Mouse (Mus musculus) hindbrain, embryonic 15.5 days (tissue): ENCODE measurements around the gene Fbp2. TPM values are rescaled to one million over a fixed set of nuclear protein-coding genes. Genes with fewer than 3 reads are reported as not detected.

ENCODE experiments used
- ATAC-seq: fragments of 200-750 bp; cut with Nextera tagmentation; 2 replicates; pipeline ENCODE4 v1.8.0; 2017; ENCODE audit warnings: low read depth, moderate number of reproducible peaks, moderate TSS enrichment; ENCODE audit not compliant: low FRiP score
- H3K27ac ChIP-seq: fragments of 300-500 bp; sonication (generic); replicated peaks from 2 replicates; pipeline ENCODE4 v1.5.1; 2015; ENCODE audit warnings: mild to moderate bottlenecking, inconsistent platforms
- H3K27me3 ChIP-seq: fragments of 300-500 bp; sonication (generic); 2 replicates; pipeline ENCODE4 v1.6.1; 2015; ENCODE audit warnings: control low read depth, inconsistent platforms
- H3K36me3 ChIP-seq: fragments of 300-500 bp; sonication (generic); 2 replicates; pipeline ENCODE4 v1.6.1; 2015; ENCODE audit warnings: control low read depth, inconsistent platforms
- H3K4me1 ChIP-seq: fragments of 300-500 bp; sonication (generic); replicated peaks from 2 replicates; pipeline ENCODE4 v1.6.1; 2015; ENCODE audit warnings: control low read depth, inconsistent platforms
- H3K4me2 ChIP-seq: fragments of 300-500 bp; sonication (generic); 2 replicates; pipeline ENCODE4 v1.6.1; 2015; ENCODE audit warnings: moderate library complexity, mild to moderate bottlenecking, inconsistent platforms
- H3K4me3 ChIP-seq: fragments of 300-500 bp; sonication (generic); 2 replicates; pipeline ENCODE4 v1.5.1; 2015; ENCODE audit warnings: mild to moderate bottlenecking, inconsistent platforms
- H3K9ac ChIP-seq: fragments of 300-500 bp; sonication (generic); 2 replicates; pipeline ENCODE4 v1.6.1; 2015; ENCODE audit warnings: inconsistent platforms
- H3K9me3 ChIP-seq: fragments of 300-500 bp; sonication (generic); 2 replicates; pipeline ENCODE4 v1.6.1; 2016; ENCODE audit warnings: control low read depth, inconsistent platforms
- WGBS: fragments of 180-500 bp; shearing (Covaris S2); methylation state at CpG from one replicate; pipeline ENCODE4 v1.1.7; 2015; 5-methylcytosine and 5-hydroxymethylcytosine counted together
- polyA plus RNA-seq: library from polyadenylated mRNA; unstranded; fragments of >200 nt; fragmentation: Nextera tagmentation; extraction: Ambion mirVana; gene quantifications from 2 replicates; pipeline ENCODE4 v1.2.1, GENCODE M21; 2015

The Fbp2 gene
- polyA plus RNA-seq, 1 experiment from 2014 or later: 0.69 TPM

DNA sequence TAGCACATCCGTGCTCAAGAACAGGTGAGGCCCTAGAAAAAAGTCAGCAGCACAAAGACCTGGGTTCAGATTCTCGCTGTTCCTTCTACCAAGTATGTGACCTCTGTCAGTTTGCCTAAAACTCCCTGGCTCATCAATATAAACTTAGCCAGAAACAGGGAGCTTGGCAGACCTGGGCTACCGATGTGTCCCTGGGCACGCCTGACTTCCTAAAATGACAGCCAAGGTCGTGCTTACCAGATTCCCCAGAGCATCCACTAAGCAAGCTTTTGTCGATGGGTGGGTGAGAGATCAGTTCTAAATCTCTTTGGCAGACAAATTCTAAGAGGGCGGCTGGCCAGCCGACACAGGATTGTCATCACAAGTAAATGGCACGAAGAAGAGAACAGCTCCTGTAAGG is 23.1 kb upstream of the Fbp2 start:
- Histone ChIP-seq H3K4me2 (no peak overlapping the region), H3K36me3 (no peaks in the 10 kb centered on the region), H3K4me1 (no peaks in the 10 kb centered on the region), H3K4me3 (no peak overlapping the region), H3K9ac (no peak overlapping the region), H3K27ac (no peak overlapping the region), H3K27me3 (no peaks in the 10 kb centered on the region), H3K9me3 (no peaks in the 10 kb centered on the region)
- ATAC-seq: no peak
- WGBS: 85% methylated on average over 9 of the region's 9 CpGs

DNA sequence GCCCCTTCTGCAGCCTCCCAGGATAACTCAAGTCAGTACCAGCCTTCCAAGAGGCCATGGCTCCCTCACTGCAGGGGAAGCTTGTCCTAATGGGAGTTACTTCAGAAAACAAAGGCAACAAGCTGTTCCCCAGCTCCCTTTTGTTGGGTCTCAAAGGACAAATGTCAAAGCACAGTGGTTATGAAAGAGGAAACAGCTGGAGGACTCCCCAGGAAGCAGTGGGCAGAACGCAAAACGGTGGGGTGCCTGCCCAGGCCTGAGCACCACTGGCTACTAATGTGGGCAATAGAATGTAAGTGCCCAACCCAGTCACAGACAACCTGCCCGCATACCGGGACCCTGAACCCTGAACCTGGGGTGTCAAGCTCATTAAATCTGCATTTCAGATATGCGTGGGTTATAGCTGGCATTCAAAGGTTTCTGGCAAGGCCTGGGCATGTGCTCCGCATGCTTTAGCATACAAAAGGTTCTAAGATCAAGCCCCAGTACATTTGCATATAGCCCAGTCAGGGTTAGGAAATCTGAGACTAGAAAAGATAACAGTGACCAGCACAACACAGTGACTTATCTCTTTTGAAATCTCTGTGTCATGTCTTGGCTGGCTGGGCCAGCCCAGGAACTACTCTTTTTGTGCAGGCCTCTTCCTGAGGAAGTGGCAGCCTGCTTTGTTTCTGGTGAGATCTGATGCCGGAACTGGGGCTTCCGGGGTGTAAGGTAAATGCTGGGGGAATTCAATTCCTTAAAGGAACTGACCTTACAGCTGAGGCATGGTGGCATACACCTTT is 21.8 kb upstream of the Fbp2 start:
- H3K27me3 ChIP-seq: no peaks in the 10 kb centered on the region
- 26% methylated on average over 8 of the region's 8 CpGs for WGBS
- no peak for ATAC-seq

DNA sequence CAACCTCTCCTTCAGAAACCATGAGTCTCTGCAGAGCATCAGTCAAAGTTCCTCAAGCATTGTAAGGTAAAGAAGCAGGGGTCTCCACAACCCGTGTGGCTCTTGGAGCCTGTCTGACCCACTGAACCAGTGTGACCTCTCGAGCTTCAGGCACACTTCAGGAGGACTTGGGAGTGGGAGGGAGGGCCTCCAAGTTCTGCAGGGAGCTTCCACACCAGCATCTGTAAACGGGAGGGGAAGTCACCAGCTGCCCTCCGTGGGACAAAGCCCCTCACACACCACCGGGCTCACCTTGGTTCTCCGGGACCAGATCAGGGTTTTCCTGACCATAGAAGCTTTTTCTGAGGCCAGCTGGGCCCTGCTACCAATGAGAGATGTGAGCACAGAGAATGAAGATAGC is 21.2 kb upstream of the Fbp2 start:
- Histone ChIP-seq H3K9ac (no peak overlapping the region), H3K4me2 (no peak overlapping the region), H3K4me1 (no peaks in the 10 kb centered on the region), H3K27ac (no peak overlapping the region), H3K9me3 (no peaks in the 10 kb centered on the region), H3K27me3 (no peaks in the 10 kb centered on the region), H3K4me3 (no peak overlapping the region), H3K36me3 (no peaks in the 10 kb centered on the region)
- ATAC-seq: no peak
- WGBS: 18% methylated on average over 6 of the region's 6 CpGs

More for the DNA sequence above, 21.8 kb upstream of the Fbp2 start:
- H3K27ac ChIP-seq: no peak overlapping the region
- no peak overlapping the region for H3K4me3 ChIP-seq
- no peaks in the 10 kb centered on the region for H3K4me1 ChIP-seq
- H3K4me2 ChIP-seq: no peak overlapping the region
- no peaks in the 10 kb centered on the region for H3K36me3 ChIP-seq
- no peak overlapping the region for H3K9ac ChIP-seq
- no peaks in the 10 kb centered on the region for H3K9me3 ChIP-seq

DNA sequence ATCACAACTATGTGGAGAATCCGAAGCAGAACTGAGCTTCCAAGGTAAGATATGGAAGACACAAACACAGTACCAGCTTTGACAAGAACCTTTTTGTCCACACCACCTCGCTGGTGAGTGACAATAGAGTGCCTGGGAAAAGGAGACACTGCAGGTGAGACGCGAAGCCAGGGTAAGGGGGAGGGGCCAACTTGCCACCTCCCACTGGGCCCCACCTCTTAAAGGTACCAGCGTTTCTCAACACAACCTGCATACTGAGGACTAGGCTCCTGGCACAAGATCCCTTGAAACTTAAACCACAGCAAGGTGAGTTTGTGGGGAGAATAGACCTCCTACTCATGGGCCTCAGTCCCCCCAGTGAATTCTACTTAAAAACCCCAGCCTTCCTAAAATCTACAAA is 19.0 kb upstream of the Fbp2 start:
- Histone ChIP-seq H3K4me1 (no peaks in the 10 kb centered on the region), H3K27ac (no peak overlapping the region), H3K9me3 (no peaks in the 10 kb centered on the region), H3K4me2 (no peak overlapping the region), H3K4me3 (no peak overlapping the region), H3K27me3 (no peaks in the 10 kb centered on the region), H3K9ac (no peak overlapping the region), H3K36me3 (no peaks in the 10 kb centered on the region)
- 15% methylated on average over 5 of the region's 5 CpGs for WGBS
- ATAC-seq: 0 out of 2 replicates have a peak, but pooled peaks have one; percentile 48

DNA sequence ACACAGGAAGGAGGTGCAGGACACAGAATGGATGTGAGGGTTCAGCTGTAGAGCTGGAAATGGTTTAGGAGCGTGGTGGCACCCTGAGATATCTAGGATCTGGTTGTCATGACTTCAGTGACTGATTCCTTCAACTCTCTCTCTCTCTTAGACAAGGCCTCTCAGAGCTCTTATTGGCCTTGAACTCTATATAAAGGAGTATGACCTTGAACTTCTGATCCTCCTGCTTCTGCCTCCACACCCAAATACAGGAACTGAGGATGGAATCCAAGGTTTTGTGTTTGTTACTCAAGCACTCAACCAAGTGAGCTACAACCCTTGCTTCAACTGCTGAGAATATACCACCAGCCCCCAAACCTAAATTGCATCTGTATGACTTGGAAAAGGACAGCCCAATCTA is 17.9 kb upstream of the Fbp2 start:
- H3K4me1 ChIP-seq: no peaks in the 10 kb centered on the region
- H3K9ac ChIP-seq: no peak overlapping the region
- no peak overlapping the region for H3K27ac ChIP-seq
- no peaks in the 10 kb centered on the region for H3K36me3 ChIP-seq
- H3K27me3 ChIP-seq: no peaks in the 10 kb centered on the region
- no peaks in the 10 kb centered on the region for H3K9me3 ChIP-seq
- no peak overlapping the region for H3K4me2 ChIP-seq
- 73% methylated on average over 1 of the region's 1 CpGs for WGBS
- no peak for ATAC-seq
- H3K4me3 ChIP-seq: no peak overlapping the region

DNA sequence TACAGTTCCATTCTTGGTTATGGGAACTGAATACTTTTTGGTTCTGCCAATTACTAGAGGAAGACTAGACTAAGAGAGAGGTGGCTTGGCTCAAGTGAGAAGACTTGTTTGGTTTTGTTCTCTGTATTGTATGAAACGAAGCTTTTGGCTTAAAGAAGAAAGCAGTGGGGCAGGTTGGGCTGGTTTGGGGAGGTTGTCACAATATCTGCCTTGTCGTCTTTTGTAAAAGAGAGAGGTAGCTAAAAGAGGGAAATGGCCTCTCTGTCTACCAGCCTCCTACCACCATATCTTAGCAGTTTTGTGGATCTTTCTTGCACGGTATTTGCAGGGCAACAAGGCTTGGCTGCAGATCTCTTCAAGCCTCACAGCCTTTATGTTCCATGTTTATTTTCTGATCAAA is 14.0 kb upstream of the Fbp2 start:
- Histone ChIP-seq H3K9me3 (no peaks in the 10 kb centered on the region), H3K9ac (no peak overlapping the region), H3K4me1 (no peaks in the 10 kb centered on the region), H3K4me2 (no peak overlapping the region), H3K36me3 (no peaks in the 10 kb centered on the region), H3K27me3 (no peaks in the 10 kb centered on the region), H3K27ac (no peak overlapping the region), H3K4me3 (no peak overlapping the region)
- ATAC-seq: no peak
- WGBS: 67% methylated on average over 3 of the region's 3 CpGs

DNA sequence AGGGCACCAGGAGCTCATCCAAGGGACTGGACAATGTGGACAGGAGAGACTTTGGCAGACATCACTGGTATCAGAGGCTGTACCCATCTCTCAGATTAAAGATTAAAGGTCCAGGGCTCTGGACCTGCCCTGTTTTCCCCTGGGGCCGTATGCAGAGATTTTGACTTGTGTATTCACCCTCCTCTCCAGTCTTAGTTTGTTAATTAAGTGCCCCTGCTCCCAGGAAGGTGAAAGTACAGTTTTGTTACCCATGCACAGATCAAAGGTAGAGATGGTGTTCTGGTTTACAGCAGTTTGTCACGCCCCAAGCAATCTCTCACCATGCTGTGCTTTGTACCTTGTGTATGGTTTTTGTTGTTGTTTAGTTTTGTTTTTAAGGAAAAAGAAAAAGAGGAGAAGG is 12.4 kb upstream of the Fbp2 start:
- Histone ChIP-seq H3K9me3 (no peaks in the 10 kb centered on the region), H3K4me2 (no peak overlapping the region), H3K27me3 (no peaks in the 10 kb centered on the region), H3K4me3 (no peak overlapping the region), H3K27ac (no peak overlapping the region), H3K9ac (no peak overlapping the region), H3K36me3 (no peaks in the 10 kb centered on the region), H3K4me1 (peaks cover 7% of the 10 kb centered on the region)
- WGBS: 90% methylated on average over 2 of the region's 2 CpGs
- no peak for ATAC-seq

DNA sequence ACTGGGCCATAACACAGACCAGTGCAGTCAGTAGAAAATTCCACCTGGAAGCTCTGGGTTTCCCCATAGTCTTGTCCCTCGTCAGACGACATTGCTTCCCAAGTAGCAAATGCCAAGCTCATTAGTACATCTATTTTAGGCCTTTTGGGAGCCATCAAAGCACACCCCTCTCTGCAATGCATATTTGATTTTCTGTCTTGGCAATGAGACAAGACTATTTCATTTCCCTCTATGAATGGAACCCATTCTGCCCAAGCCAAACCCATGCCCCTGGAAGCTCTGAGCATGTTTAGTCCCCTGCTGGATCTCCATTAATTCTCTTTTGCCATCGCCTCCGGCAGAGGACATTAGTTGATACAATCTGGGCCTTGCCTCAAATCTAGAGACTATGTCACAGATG is 8.6 kb upstream of the Fbp2 start:
- H3K27me3 ChIP-seq: no peaks in the 10 kb centered on the region
- WGBS: 40% methylated on average over 4 of the region's 4 CpGs

DNA sequence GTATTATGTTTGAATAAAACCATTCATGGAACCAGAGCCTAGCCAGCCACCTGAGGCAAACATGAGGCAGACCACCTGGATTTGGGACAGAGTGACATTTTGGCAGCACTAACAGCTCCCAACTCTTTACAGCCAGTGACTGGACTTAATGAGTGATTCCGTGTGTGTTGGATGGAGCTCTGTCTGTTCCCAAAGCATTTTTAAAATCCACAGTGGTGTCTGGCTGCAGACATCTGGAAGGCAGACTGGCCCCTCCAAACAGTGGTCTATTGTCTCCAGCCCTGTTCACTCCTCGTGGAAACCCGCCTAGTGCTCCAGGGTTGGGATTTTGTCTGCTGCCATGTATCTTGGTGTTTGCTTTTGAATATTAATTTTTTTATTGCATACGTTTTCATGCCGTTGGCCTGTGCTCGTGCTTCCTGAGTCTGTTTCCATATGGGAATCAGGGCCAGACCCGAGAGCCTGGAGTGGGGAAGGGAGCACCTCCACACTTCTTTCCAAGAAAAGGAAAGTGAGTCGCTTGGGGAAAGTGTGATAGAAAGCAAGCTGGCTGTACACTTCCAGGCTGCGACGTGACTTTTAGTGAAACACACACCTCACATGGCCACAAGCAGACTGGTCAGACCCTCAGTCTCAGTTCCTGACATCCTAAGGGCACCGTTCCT is 7.6 kb upstream of the Fbp2 start:
- WGBS: 61% methylated on average over 11 of the region's 11 CpGs

More for the DNA sequence above, 8.6 kb upstream of the Fbp2 start:
- peak; percentile 84 for ATAC-seq
- H3K9ac ChIP-seq: no peak overlapping the region
- peak overlapping the region; percentile 51 for H3K27ac ChIP-seq
- no peak overlapping the region for H3K4me3 ChIP-seq
- H3K4me2 ChIP-seq: no peak overlapping the region
- H3K9me3 ChIP-seq: no peaks in the 10 kb centered on the region
- H3K4me1 ChIP-seq: peaks cover 9% of the 10 kb centered on the region
- no peaks in the 10 kb centered on the region for H3K36me3 ChIP-seq

DNA sequence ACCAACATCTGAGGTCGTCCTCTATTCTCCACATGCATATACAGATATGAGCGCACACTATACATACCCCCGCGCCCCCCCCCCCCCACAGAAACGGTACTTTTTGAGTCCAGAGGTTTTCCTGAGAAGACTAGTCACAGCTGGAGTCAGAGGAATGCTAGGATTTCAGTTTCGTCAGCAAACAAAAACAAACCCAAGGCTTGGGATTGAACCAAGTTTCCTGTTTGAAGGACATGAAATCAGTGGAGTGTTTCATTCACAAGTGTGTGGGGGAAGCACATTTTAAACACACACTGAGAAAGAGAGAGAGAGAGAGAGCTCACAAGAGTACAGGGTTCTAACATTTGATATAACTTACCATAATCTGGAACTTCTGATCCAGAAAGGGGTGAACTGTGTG is 5.5 kb upstream of the Fbp2 start:
- no peak overlapping the region for H3K27ac ChIP-seq
- no peaks in the 10 kb centered on the region for H3K9me3 ChIP-seq
- 76% methylated on average over 6 of the region's 6 CpGs for WGBS
- H3K4me3 ChIP-seq: no peak overlapping the region
- no peak overlapping the region for H3K4me2 ChIP-seq
- H3K27me3 ChIP-seq: no peaks in the 10 kb centered on the region
- no peak overlapping the region for H3K9ac ChIP-seq
- ATAC-seq: no peak
- H3K36me3 ChIP-seq: no peaks in the 10 kb centered on the region
- H3K4me1 ChIP-seq: peaks cover 9% of the 10 kb centered on the region

More for the DNA sequence above, 7.6 kb upstream of the Fbp2 start:
- Histone ChIP-seq H3K27me3 (no peaks in the 10 kb centered on the region), H3K4me1 (peaks cover 9% of the 10 kb centered on the region), H3K4me3 (no peak overlapping the region), H3K4me2 (no peak overlapping the region), H3K9me3 (no peaks in the 10 kb centered on the region), H3K9ac (no peak overlapping the region), H3K36me3 (no peaks in the 10 kb centered on the region), H3K27ac (no peak overlapping the region)
- ATAC-seq: no peak

DNA sequence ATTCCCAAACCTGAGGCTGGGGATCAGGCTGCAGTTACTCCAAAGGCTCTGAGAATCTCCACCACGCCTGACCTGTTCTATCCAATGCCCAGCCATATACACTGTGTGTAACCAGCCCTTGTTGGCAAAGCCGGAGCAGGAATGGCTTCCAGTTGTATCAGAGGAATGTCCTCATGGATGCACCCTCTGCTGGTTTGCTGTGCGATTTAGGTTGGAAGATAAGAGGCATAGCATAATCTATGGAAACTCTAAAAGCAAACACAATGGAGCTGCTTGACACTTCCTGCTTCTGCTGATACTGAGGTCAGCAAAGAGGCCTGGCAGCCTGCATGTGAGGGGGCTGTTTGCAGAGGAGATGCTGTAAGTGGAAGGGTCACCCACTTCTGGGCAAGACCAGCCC is 4.7 kb upstream of the Fbp2 start:
- no peaks in the 10 kb centered on the region for H3K9me3 ChIP-seq
- no peak overlapping the region for H3K4me2 ChIP-seq
- 90% methylated on average over 3 of the region's 3 CpGs for WGBS

DNA sequence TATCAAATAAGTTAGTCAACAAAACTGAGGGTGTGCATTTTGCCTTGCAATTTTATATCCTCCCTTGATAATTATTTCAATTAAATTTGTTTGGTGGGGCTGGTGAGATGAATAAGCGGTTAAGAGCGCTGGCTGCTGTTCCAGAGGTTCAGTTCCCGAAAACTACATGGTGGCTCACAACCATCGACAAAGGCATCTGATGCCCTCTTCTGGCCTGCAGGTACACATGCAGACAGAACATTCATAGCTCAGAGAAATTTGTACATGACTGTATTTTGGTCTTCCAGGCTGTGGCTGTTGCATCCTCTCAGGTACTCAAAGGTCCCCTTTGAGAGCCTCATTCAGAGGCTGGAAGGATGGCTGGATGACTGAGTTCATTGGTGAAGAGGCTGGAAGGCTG is 1.8 kb upstream of the Fbp2 start:
- Histone ChIP-seq H3K4me1 (0 out of 2 replicates have a peak, but pooled peaks cover 2% of the 10 kb centered on the region), H3K9ac (no peak overlapping the region), H3K9me3 (no peaks in the 10 kb centered on the region), H3K4me3 (no peak overlapping the region), H3K27ac (no peak overlapping the region), H3K4me2 (no peak overlapping the region), H3K27me3 (no peaks in the 10 kb centered on the region), H3K36me3 (no peaks in the 10 kb centered on the region)
- 89% methylated on average over 4 of the region's 4 CpGs for WGBS
- ATAC-seq: no peak

More for the DNA sequence above, 4.7 kb upstream of the Fbp2 start:
- Histone ChIP-seq H3K4me3 (no peak overlapping the region), H3K9ac (no peak overlapping the region), H3K4me1 (peaks cover 9% of the 10 kb centered on the region), H3K36me3 (no peaks in the 10 kb centered on the region), H3K27ac (no peak overlapping the region), H3K27me3 (no peaks in the 10 kb centered on the region)
- ATAC-seq: no peak
